Mouse (Mus musculus): ENCODE measurements around the gene Scyl1.

Scyl1 gene

GRCm38 (mm10) chr19:5788620-5789019 lies 17.4 kb upstream of the Scyl1 start:
- in situ Hi-C loops (cut with MboI, MseI) = no loop called here

- in situ Hi-C loops (cut with MboI, MseI) = no loop called here
These were observed 16.7 kb upstream of the Scyl1 start for GRCm38 (mm10) chr19:5787920-5788319.

- in situ Hi-C loops (cut with MboI, MseI) = no loop called here
These were observed 16.0 kb upstream of the Scyl1 start for GRCm38 (mm10) chr19:5787128-5787635.

GRCm38 (mm10) chr19:5786441-5787114 lies 15.4 kb upstream of the Scyl1 start:
- in situ Hi-C loops (cut with MboI, MseI) = no loop called here

GRCm38 (mm10) chr19:5784958-5785577 lies 13.8 kb upstream of the Scyl1 start:
- in situ Hi-C loops (cut with MboI, MseI) = no loop called here

GRCm38 (mm10) chr19:5782121-5782520 lies 10.9 kb upstream of the Scyl1 start:
- in situ Hi-C loops (cut with MboI, MseI) = no loop called here

GRCm38 (mm10) chr19:5781532-5781931 lies 10.3 kb upstream of the Scyl1 start:
- in situ Hi-C loops (cut with MboI, MseI) = no loop called here

- in situ Hi-C loops (cut with MboI, MseI) = no loop called here
These were observed 9.0 kb upstream of the Scyl1 start for GRCm38 (mm10) chr19:5780203-5780602.

GRCm38 (mm10) chr19:5778312-5778711 lies 7.1 kb upstream of the Scyl1 start:
- in situ Hi-C loops (cut with MboI, MseI) = loop anchor here (10.0 kb wide), 1 partner anchor 336 kb away; the partner anchor contains the start of gene Sac3d1

- in situ Hi-C loops (cut with MboI, MseI) = loop anchor here (10.0 kb wide), 1 partner anchor 337 kb away; the partner anchor contains the start of gene Sac3d1
These were observed 6.3 kb upstream of the Scyl1 start for GRCm38 (mm10) chr19:5777387-5778032.

- in situ Hi-C loops (cut with MboI, MseI) = loop anchor here (10.0 kb wide), 1 partner anchor 344 kb away; the partner anchor contains the start of gene Sac3d1
These were observed 908 bp downstream of the Scyl1 start for GRCm38 (mm10) chr19:5770311-5770710.

- in situ Hi-C loops (cut with MboI, MseI) = no loop called here
These were observed 3.9 kb downstream of the Scyl1 start for GRCm38 (mm10) chr19:5767271-5767670.

- in situ Hi-C loops (cut with MboI, MseI) = no loop called here
These were observed 8.1 kb downstream of the Scyl1 start for GRCm38 (mm10) chr19:5763163-5763562.

GRCm38 (mm10) chr19:5758878-5759403 lies 12.3 kb downstream of the Scyl1 start:
- in situ Hi-C loops (cut with MboI, MseI) = loop anchor here (10.0 kb wide), 1 partner anchor 276 kb away; no protein-coding TSS in a partner anchor

- in situ Hi-C loops (cut with MboI, MseI) = loop anchor here (10.0 kb wide), 1 partner anchor 278 kb away; no protein-coding TSS in a partner anchor
These were observed 14.1 kb downstream of the Scyl1 start for GRCm38 (mm10) chr19:5756991-5757636.

- in situ Hi-C loops (cut with MboI, MseI) = loop anchor here (10.0 kb wide), 1 partner anchor 278 kb away; no protein-coding TSS in a partner anchor
These were observed 14.8 kb downstream of the Scyl1 start for GRCm38 (mm10) chr19:5756321-5756985.

- in situ Hi-C loops (cut with MboI, MseI) = loop anchor here (10.0 kb wide), 1 partner anchor 283 kb away; no protein-coding TSS in a partner anchor
These were observed 19.5 kb downstream of the Scyl1 start for GRCm38 (mm10) chr19:5751742-5752141.

GRCm38 (mm10) chr19:5750951-5751350 lies 20.3 kb downstream of the Scyl1 start:
- in situ Hi-C loops (cut with MboI, MseI) = loop anchor here (10.0 kb wide), 1 partner anchor 284 kb away; no protein-coding TSS in a partner anchor

- in situ Hi-C loops (cut with MboI, MseI) = no loop called here
These were observed 21.7 kb downstream of the Scyl1 start for GRCm38 (mm10) chr19:5749476-5749875.

- in situ Hi-C loops (cut with MboI, MseI) = no loop called here
These were observed 24.3 kb downstream of the Scyl1 start for GRCm38 (mm10) chr19:5746907-5747363.

Data from T-helper 1 cell (primary cell).